Mouse (Mus musculus) neural tube, embryonic 13.5 days (tissue): ENCODE measurements around the gene Gm49601. TPM values are rescaled to one million over a fixed set of nuclear protein-coding genes. Genes with fewer than 3 reads are reported as not detected.

Experiments
- ATAC-seq: fragments of 200-750 bp; cut with Nextera tagmentation; 2 replicates; pipeline ENCODE4 v1.8.0; 2017; ENCODE audit warnings: low read depth, mild to moderate bottlenecking, moderate TSS enrichment, moderate library complexity
- H3K27ac ChIP-seq: fragments of 300-500 bp; sonication (generic); replicated peaks from 2 replicates; pipeline ENCODE4 v1.5.1; 2015; ENCODE audit warnings: moderate library complexity, mild to moderate bottlenecking, inconsistent platforms
- H3K27me3 ChIP-seq: fragments of 300-500 bp; sonication (generic); 2 replicates; pipeline ENCODE4 v1.6.1; 2015; ENCODE audit warnings: mild to moderate bottlenecking, inconsistent platforms
- H3K36me3 ChIP-seq: fragments of 300-500 bp; sonication (generic); 2 replicates; pipeline ENCODE4 v1.6.1; 2015; ENCODE audit warnings: mild to moderate bottlenecking, inconsistent platforms
- H3K4me1 ChIP-seq: fragments of 300-500 bp; sonication (generic); replicated peaks from 2 replicates; pipeline ENCODE4 v1.6.1; 2015; ENCODE audit warnings: inconsistent platforms
- H3K4me2 ChIP-seq: fragments of 300-500 bp; sonication (generic); 2 replicates; pipeline ENCODE4 v1.6.1; 2015; ENCODE audit warnings: inconsistent platforms, mild to moderate bottlenecking, moderate library complexity
- H3K4me3 ChIP-seq: fragments of 300-500 bp; sonication (generic); 2 replicates; pipeline ENCODE4 v1.5.1; 2015; ENCODE audit warnings: mild to moderate bottlenecking, inconsistent platforms
- H3K9ac ChIP-seq: fragments of 300-500 bp; sonication (generic); 2 replicates; pipeline ENCODE4 v1.6.1; 2015; ENCODE audit warnings: moderate library complexity, mild to moderate bottlenecking, inconsistent platforms
- H3K9me3 ChIP-seq: fragments of 300-500 bp; sonication (generic); 2 replicates; pipeline ENCODE4 v1.6.1; 2016; ENCODE audit warnings: inconsistent platforms
- WGBS: fragments of 180-500 bp; shearing (Covaris S2); methylation state at CpG from one replicate; pipeline ENCODE4 v1.1.7; 2015; 5-methylcytosine and 5-hydroxymethylcytosine counted together
- polyA plus RNA-seq: library from polyadenylated mRNA; unstranded; fragments of >200 nt; fragmentation: Nextera tagmentation; extraction: Ambion mirVana; gene quantifications from 2 replicates; pipeline ENCODE4 v1.2.1, GENCODE M21; 2015

Gm49601 gene
- polyA plus RNA-seq, 1 experiment from 2014 or later = 19.2 TPM

- H3K4me2 ChIP-seq = peak overlapping the region; percentile 63; the same call in 1 of the 2 replicates
- ATAC-seq = no peak
Measured at GRCm38 (mm10) chr16:18620201-18620600, 6.0 kb downstream of the Gm49601 start.

GRCm38 (mm10) chr16:18619110-18619509 lies 7.1 kb downstream of the Gm49601 start:
- peaks cover 80% of the 10 kb centered on the region for H3K27me3 ChIP-seq
- ATAC-seq = no peak
- no peak overlapping the region for H3K27ac ChIP-seq
- H3K9ac ChIP-seq = no peak overlapping the region
- WGBS = 32% methylated on average over 4 of the region's 4 CpGs
- H3K4me2 ChIP-seq = no peak overlapping the region
- H3K9me3 ChIP-seq = no peaks in the 10 kb centered on the region
- H3K4me1 ChIP-seq = peaks cover 25% of the 10 kb centered on the region
- H3K36me3 ChIP-seq = peaks cover 33% of the 10 kb centered on the region
- H3K4me3 ChIP-seq = no peak overlapping the region

More at GRCm38 (mm10) chr16:18620201-18620600, 6.0 kb downstream of the Gm49601 start:
- Histone ChIP-seq H3K36me3 (peaks cover 44% of the 10 kb centered on the region), H3K9me3 (no peaks in the 10 kb centered on the region), H3K4me1 (peaks cover 25% of the 10 kb centered on the region), H3K27me3 (peaks cover 86% of the 10 kb centered on the region), H3K4me3 (no peak overlapping the region; the same call in 1 of the 2 replicates), H3K9ac (no peak overlapping the region), H3K27ac (no peak overlapping the region)
- 18% methylated on average over 6 of the region's 6 CpGs for WGBS

- no peak overlapping the region for H3K27ac ChIP-seq
- no peaks in the 10 kb centered on the region for H3K9me3 ChIP-seq
- WGBS = 64% methylated on average over 2 of the region's 2 CpGs
- no peak for ATAC-seq
- H3K36me3 ChIP-seq = peaks cover 25% of the 10 kb centered on the region
- H3K4me1 ChIP-seq = peaks cover 25% of the 10 kb centered on the region
- H3K27me3 ChIP-seq = peaks cover 72% of the 10 kb centered on the region
- no peak overlapping the region for H3K4me2 ChIP-seq
- no peak overlapping the region for H3K4me3 ChIP-seq
- no peak overlapping the region for H3K9ac ChIP-seq
Measured at GRCm38 (mm10) chr16:18618297-18618696, 7.9 kb downstream of the Gm49601 start.

GRCm38 (mm10) chr16:18617370-18618065 lies 8.7 kb downstream of the Gm49601 start:
- H3K27me3 ChIP-seq = peaks cover 64% of the 10 kb centered on the region
- H3K36me3 ChIP-seq = peaks cover 17% of the 10 kb centered on the region
- peaks cover 27% of the 10 kb centered on the region for H3K4me1 ChIP-seq
- H3K9ac ChIP-seq = peak overlapping the region; percentile 22; the same call in 1 of the 2 replicates
- WGBS = 1% methylated on average over 27 of the region's 27 CpGs
- peak overlapping the region; percentile 29 for H3K4me3 ChIP-seq
- ATAC-seq = peak; percentile 51
- H3K27ac ChIP-seq = no peak overlapping the region
- H3K9me3 ChIP-seq = no peaks in the 10 kb centered on the region
- peak overlapping the region; percentile 59 for H3K4me2 ChIP-seq

GRCm38 (mm10) chr16:18613301-18613700 lies 12.9 kb downstream of the Gm49601 start:
- Histone ChIP-seq H3K9ac (no peak overlapping the region), H3K4me2 (no peak overlapping the region), H3K4me3 (no peak overlapping the region), H3K27me3 (peaks cover 31% of the 10 kb centered on the region), H3K36me3 (no peaks in the 10 kb centered on the region), H3K9me3 (no peaks in the 10 kb centered on the region), H3K27ac (no peak overlapping the region), H3K4me1 (peaks cover 19% of the 10 kb centered on the region)
- no peak for ATAC-seq
- 60% methylated on average over 3 of the region's 3 CpGs for WGBS

GRCm38 (mm10) chr16:18611752-18612151 lies 14.5 kb downstream of the Gm49601 start:
- 54% methylated on average over 13 of the region's 13 CpGs for WGBS
- Histone ChIP-seq H3K9me3 (no peaks in the 10 kb centered on the region), H3K4me3 (no peak overlapping the region), H3K9ac (no peak overlapping the region), H3K36me3 (no peaks in the 10 kb centered on the region), H3K27ac (no peak overlapping the region), H3K4me2 (no peak overlapping the region), H3K4me1 (peaks cover 16% of the 10 kb centered on the region), H3K27me3 (peaks cover 25% of the 10 kb centered on the region)
- ATAC-seq = no peak

GRCm38 (mm10) chr16:18609099-18609498 lies 17.1 kb downstream of the Gm49601 start:
- WGBS = 65% methylated on average over 2 of the region's 2 CpGs
- Histone ChIP-seq H3K4me3 (no peak overlapping the region), H3K4me1 (peaks cover 16% of the 10 kb centered on the region), H3K36me3 (no peaks in the 10 kb centered on the region), H3K27ac (no peak overlapping the region), H3K9ac (no peak overlapping the region), H3K27me3 (peaks cover 14% of the 10 kb centered on the region), H3K4me2 (no peak overlapping the region), H3K9me3 (no peaks in the 10 kb centered on the region)
- no peak for ATAC-seq

- 0 out of 2 replicates have a peak overlapping the region, but pooled peaks have one; percentile 16 for H3K4me2 ChIP-seq
- H3K4me1 ChIP-seq = peaks cover 16% of the 10 kb centered on the region
- 4% methylated on average over 11 of the region's 11 CpGs for WGBS
- no peaks in the 10 kb centered on the region for H3K36me3 ChIP-seq
- no peak overlapping the region for H3K9ac ChIP-seq
- no peaks in the 10 kb centered on the region for H3K9me3 ChIP-seq
- ATAC-seq = no peak
- H3K27ac ChIP-seq = no peak overlapping the region
- H3K27me3 ChIP-seq = peaks cover 14% of the 10 kb centered on the region
- H3K4me3 ChIP-seq = no peak overlapping the region
Measured at GRCm38 (mm10) chr16:18608226-18608625, 18.0 kb downstream of the Gm49601 start.

- no peaks in the 10 kb centered on the region for H3K9me3 ChIP-seq
- no peak overlapping the region for H3K4me2 ChIP-seq
- no peaks in the 10 kb centered on the region for H3K36me3 ChIP-seq
- no peak overlapping the region for H3K27ac ChIP-seq
- H3K27me3 ChIP-seq = peaks cover 14% of the 10 kb centered on the region
- 86% methylated on average over 5 of the region's 5 CpGs for WGBS
- H3K9ac ChIP-seq = no peak overlapping the region
- peaks cover 6% of the 10 kb centered on the region; the same call in 1 of the 2 replicates for H3K4me1 ChIP-seq
- H3K4me3 ChIP-seq = no peak overlapping the region
- no peak for ATAC-seq
Measured at GRCm38 (mm10) chr16:18605705-18606104, 20.5 kb downstream of the Gm49601 start.

- Histone ChIP-seq H3K27ac (no peak overlapping the region), H3K4me1 (peaks cover 6% of the 10 kb centered on the region; the same call in 1 of the 2 replicates), H3K4me3 (no peak overlapping the region), H3K4me2 (no peak overlapping the region), H3K27me3 (peaks cover 9% of the 10 kb centered on the region; the same call in 1 of the 2 replicates), H3K9ac (no peak overlapping the region), H3K36me3 (no peaks in the 10 kb centered on the region), H3K9me3 (no peaks in the 10 kb centered on the region)
- 68% methylated on average over 8 of the region's 8 CpGs for WGBS
- ATAC-seq = no peak
Measured at GRCm38 (mm10) chr16:18604267-18604701, 21.9 kb downstream of the Gm49601 start.

- H3K36me3 ChIP-seq = no peaks in the 10 kb centered on the region
- no peak overlapping the region for H3K4me3 ChIP-seq
- no peak overlapping the region for H3K27ac ChIP-seq
- H3K9ac ChIP-seq = no peak overlapping the region
- 61% methylated on average over 7 of the region's 7 CpGs for WGBS
- peaks cover 12% of the 10 kb centered on the region for H3K27me3 ChIP-seq
- H3K4me2 ChIP-seq = no peak overlapping the region
- no peaks in the 10 kb centered on the region for H3K9me3 ChIP-seq
- ATAC-seq = no peak
- no peaks in the 10 kb centered on the region for H3K4me1 ChIP-seq
Measured at GRCm38 (mm10) chr16:18601447-18601846, 24.8 kb downstream of the Gm49601 start.

GRCm38 (mm10) chr16:18598006-18598405 lies 28.2 kb downstream of the Gm49601 start:
- Histone ChIP-seq H3K27ac (no peak overlapping the region), H3K27me3 (peaks cover 42% of the 10 kb centered on the region), H3K4me2 (no peak overlapping the region), H3K9ac (no peak overlapping the region), H3K36me3 (no peaks in the 10 kb centered on the region), H3K4me1 (no peaks in the 10 kb centered on the region), H3K4me3 (no peak overlapping the region), H3K9me3 (no peaks in the 10 kb centered on the region)
- ATAC-seq = no peak
- WGBS = 88% methylated on average over 3 of the region's 3 CpGs
